In the genomic region with DNA sequence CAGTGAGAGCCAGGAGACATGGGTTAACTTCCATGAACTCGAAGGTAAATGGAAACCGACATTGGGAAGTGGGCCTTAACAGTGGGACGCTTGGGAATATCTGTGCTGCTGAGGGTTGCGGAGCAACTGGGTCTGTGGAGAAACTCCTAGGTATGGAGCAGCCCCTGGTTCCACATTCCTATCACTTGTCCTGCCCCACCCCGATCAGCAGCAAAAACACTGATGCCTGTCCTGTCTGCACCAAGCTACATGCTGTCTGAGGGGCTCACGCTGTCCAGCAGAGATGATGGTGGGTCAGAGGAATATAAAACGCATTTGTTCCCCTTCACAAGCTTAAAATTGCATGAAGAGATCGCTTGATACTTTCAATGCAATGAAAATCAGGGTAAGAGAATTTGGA, we compare ENCODE assay signal across 10 mouse cellular contexts. TPM values are rescaled to one million over a fixed set of nuclear protein-coding genes. Genes with fewer than 3 reads are reported as not detected.
DNase-seq lines count a peak whose midpoint lies in the region; ATAC-seq lines count a peak whose summit lies in the region.
"Had no signal": no experiment of that assay in that cellular context is flagged by ENCODE, and none has a peak within 500 bp of the region (broad histone marks: within the 10 kb centered on the region; RNA-seq: fewer than 3 reads in every experiment).

No protein-coding gene starts in this region.

- DNase-seq in heart, adult 9 months (ENCODE audit: low spot score in 2 of 2), result no peak
- DNase-seq in hindbrain, embryonic 11.5 days (ENCODE audit: low spot score), result no peak
- DNase-seq in midbrain, embryonic 11.5 days (ENCODE audit: low spot score, missing footprints), result no peak
- no peak for DNase-seq in urinary bladder, adult 18-20 months (ENCODE audit: low spot score in 2 of 2)
- no peak for DNase-seq in layer of hippocampus, adult 18-20 months (ENCODE audit: low spot score in 2 of 2)

- peak overlapping the region; percentile 26 for H3K4me2 ChIP-seq in heart, embryonic 12.5 days
- peak overlapping the region; percentile 49 for H3K4me2 ChIP-seq in embryonic facial prominence, embryonic 13.5 days
- no peak overlapping the region for H3K4me2 ChIP-seq in hindbrain, embryonic 11.5 days (replicated peaks; ENCODE audit: low read depth, low read length)
- no peak overlapping the region for H3K4me2 ChIP-seq in midbrain, embryonic 11.5 days
- H3K4me2 ChIP-seq: liver, embryonic 12.5 days had no signal

- H3K27ac ChIP-seq in heart, embryonic 12.5 days (ENCODE audit: poor library complexity, severe bottlenecking), result no peak overlapping the region
- H3K27ac ChIP-seq in embryonic facial prominence, embryonic 13.5 days, result no peak overlapping the region
- H3K27ac ChIP-seq in hindbrain, embryonic 11.5 days (ENCODE audit: low read depth, low read length), result no peak overlapping the region
- no peak overlapping the region for H3K27ac ChIP-seq in midbrain, embryonic 11.5 days (ENCODE audit: low read depth, low read length)
- H3K27ac ChIP-seq: liver, embryonic 12.5 days had no signal

- peaks cover 4% of the 10 kb centered on the region for H3K4me1 ChIP-seq in heart, embryonic 12.5 days (replicated peaks)
- peaks cover 6% of the 10 kb centered on the region for H3K4me1 ChIP-seq in embryonic facial prominence, embryonic 13.5 days
- H3K4me1 ChIP-seq in hindbrain, embryonic 11.5 days (replicated peaks; ENCODE audit: control insufficient read depth, insufficient read depth, low read length), result no peaks in the 10 kb centered on the region
- H3K4me1 ChIP-seq in midbrain, embryonic 11.5 days (ENCODE audit: control insufficient read depth, insufficient read depth, low read length), result 0 out of 2 replicates have a peak, but pooled peaks cover 2% of the 10 kb centered on the region

- no peak overlapping the region for H3K9ac ChIP-seq in heart, embryonic 12.5 days
- H3K9ac ChIP-seq in embryonic facial prominence, embryonic 13.5 days, result no peak overlapping the region
- H3K9ac ChIP-seq in hindbrain, embryonic 11.5 days (ENCODE audit: low read depth, low read length), result no peak overlapping the region
- H3K9ac ChIP-seq in midbrain, embryonic 11.5 days (ENCODE audit: low read length), result no peak overlapping the region
- H3K9ac ChIP-seq: liver, embryonic 12.5 days had no signal

- 57% methylated on average over 8 of the region's 8 CpGs for WGBS in heart, embryonic 12.5 days
- WGBS in embryonic facial prominence, embryonic 13.5 days, result 55% methylated on average over 8 of the region's 8 CpGs
- WGBS in hindbrain, embryonic 11.5 days, result 72% methylated on average over 8 of the region's 8 CpGs
- WGBS in midbrain, embryonic 11.5 days, result 76% methylated on average over 8 of the region's 8 CpGs

- ATAC-seq in heart, embryonic 12.5 days (ENCODE audit: insufficient number of reproducible peaks, low FRiP score), result no peak
- 0 out of 2 replicates have a peak, but pooled peaks have one; percentile 2 for ATAC-seq in embryonic facial prominence, embryonic 13.5 days (ENCODE audit: insufficient number of reproducible peaks, insufficient read depth, low FRiP score, low TSS enrichment, low read depth)
- ATAC-seq in hindbrain, embryonic 11.5 days (ENCODE audit: low FRiP score), result peak; percentile 49
- ATAC-seq in midbrain, embryonic 11.5 days (ENCODE audit: low FRiP score), result peak; percentile 57
- ATAC-seq in activated CD4-positive, CD25-positive, alpha-beta regulatory T cell, adult 4 months, result no peak

- no peaks in the 10 kb centered on the region for H3K9me3 ChIP-seq in heart, embryonic 12.5 days (replicated peaks)
- no peaks in the 10 kb centered on the region for H3K9me3 ChIP-seq in embryonic facial prominence, embryonic 13.5 days
- no peaks in the 10 kb centered on the region for H3K9me3 ChIP-seq in hindbrain, embryonic 11.5 days (ENCODE audit: control insufficient read depth, low read length)
- no peaks in the 10 kb centered on the region for H3K9me3 ChIP-seq in midbrain, embryonic 11.5 days (ENCODE audit: control insufficient read depth, low read length)
- H3K9me3 ChIP-seq: G1E; liver, embryonic 12.5 days had no signal

- H3K27me3 ChIP-seq in heart, embryonic 12.5 days (replicated peaks), result no peaks in the 10 kb centered on the region
- no peaks in the 10 kb centered on the region for H3K27me3 ChIP-seq in embryonic facial prominence, embryonic 13.5 days
- no peaks in the 10 kb centered on the region for H3K27me3 ChIP-seq in hindbrain, embryonic 11.5 days (ENCODE audit: control insufficient read depth, insufficient read depth, low read length)
- no peaks in the 10 kb centered on the region for H3K27me3 ChIP-seq in midbrain, embryonic 11.5 days (ENCODE audit: control insufficient read depth, insufficient read depth, low read length)
- H3K27me3 ChIP-seq: liver, embryonic 12.5 days had no signal

- no peak overlapping the region for H3K4me3 ChIP-seq in heart, embryonic 12.5 days
- H3K4me3 ChIP-seq in embryonic facial prominence, embryonic 13.5 days, result no peak overlapping the region
- H3K4me3 ChIP-seq in hindbrain, embryonic 11.5 days (ENCODE audit: low read depth, low read length), result no peak overlapping the region
- H3K4me3 ChIP-seq in midbrain, embryonic 11.5 days (ENCODE audit: low read depth, low read length), result no peak overlapping the region
- H3K4me3 ChIP-seq: liver, embryonic 12.5 days had no signal

- H3K36me3 ChIP-seq in heart, embryonic 12.5 days, result 0 out of 2 replicates have a peak, but pooled peaks cover under 1% of the 10 kb centered on the region
- no peaks in the 10 kb centered on the region; the same call in 1 of the 2 replicates for H3K36me3 ChIP-seq in embryonic facial prominence, embryonic 13.5 days
- no peaks in the 10 kb centered on the region for H3K36me3 ChIP-seq in hindbrain, embryonic 11.5 days (ENCODE audit: control insufficient read depth, insufficient read depth, low read length)
- no peaks in the 10 kb centered on the region for H3K36me3 ChIP-seq in midbrain, embryonic 11.5 days (ENCODE audit: control insufficient read depth, insufficient read depth, low read length)
- H3K36me3 ChIP-seq: G1E; liver, embryonic 12.5 days had no signal

RNA-seq across cellular contexts. Expression of a gene that starts 32.1 kb away (rescaled TPM):
- 11.6 and 12.0 TPM in 2 replicates for polyA plus RNA-seq in heart, embryonic 12.5 days (2016; fragmentation: Nextera tagmentation; extraction: Ambion mirVana)
- polyA plus RNA-seq in embryonic facial prominence, embryonic 13.5 days (2015; fragmentation: Nextera tagmentation; extraction: Ambion mirVana), result 21.2 and 24.6 TPM in 2 replicates
- polyA plus RNA-seq in hindbrain, embryonic 11.5 days (2014; fragmentation: Nextera tagmentation; extraction: Ambion mirVana), result 17.0 and 20.1 TPM in 2 replicates
- polyA plus RNA-seq in midbrain, embryonic 11.5 days (2014; fragmentation: Nextera tagmentation; extraction: Ambion mirVana), result 17.7 and 21.2 TPM in 2 replicates
- 10 to 100 TPM; 10.6 to 18.5 TPM for polyA plus RNA-seq in activated CD4-positive, CD25-positive, alpha-beta regulatory T cell, adult 4 months (2017; shearing (Covaris generic))
- 1 to 10 TPM; 9.7 to 9.9 TPM for total RNA-seq in layer of hippocampus, adult 18-20 months (2021)

Comparison
In these comparisons a context has a peak if more than half of its experiments do, and no peak if none do; other contexts are left out.
1. ATAC-seq: peak in embryonic facial prominence, embryonic 13.5 days (single experiment), hindbrain, embryonic 11.5 days (single experiment) and midbrain, embryonic 11.5 days (single experiment); none in heart, embryonic 12.5 days (single experiment) and activated CD4-positive, CD25-positive, alpha-beta regulatory T cell, adult 4 months (single experiment).
2. H3K4me2 ChIP-seq: peak in heart, embryonic 12.5 days (single experiment) and embryonic facial prominence, embryonic 13.5 days (single experiment); none in hindbrain, embryonic 11.5 days (single experiment) and midbrain, embryonic 11.5 days (single experiment).